Mouse (Mus musculus) embryo, embryonic 11 days (tissue): ENCODE results near the gene Neurl1a.

Experiments
- DNase-seq: peaks from one replicate; pipeline ENCODE4 v3.0.0-alpha.2; 2015

Gene Neurl1a

GRCm38 (mm10) chr19:47216766-47217165 is 38.1 kb downstream of the Neurl1a start:
- no peak for DNase-seq

DNA sequence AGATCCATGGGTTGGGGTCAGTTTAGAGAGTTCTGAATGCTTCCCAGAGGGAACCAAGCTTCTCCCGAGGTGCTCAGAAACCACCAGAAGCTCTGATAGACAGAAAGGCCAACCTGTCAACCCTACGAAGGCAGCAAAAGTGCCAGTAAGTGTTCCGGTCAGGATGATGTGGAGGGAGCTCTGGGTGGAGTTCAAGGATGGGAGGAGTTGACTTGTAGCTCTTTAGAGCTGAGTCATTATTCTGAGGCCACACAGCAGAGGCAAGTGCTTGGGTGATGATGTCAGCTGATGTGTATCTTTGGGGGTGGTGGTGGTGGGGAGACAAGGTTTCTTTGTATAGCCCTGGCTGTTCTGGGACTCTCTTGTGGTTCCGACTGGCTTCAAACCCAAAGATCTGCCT is 41.0 kb downstream of the Neurl1a start:
- DNase-seq, result no peak

DNA sequence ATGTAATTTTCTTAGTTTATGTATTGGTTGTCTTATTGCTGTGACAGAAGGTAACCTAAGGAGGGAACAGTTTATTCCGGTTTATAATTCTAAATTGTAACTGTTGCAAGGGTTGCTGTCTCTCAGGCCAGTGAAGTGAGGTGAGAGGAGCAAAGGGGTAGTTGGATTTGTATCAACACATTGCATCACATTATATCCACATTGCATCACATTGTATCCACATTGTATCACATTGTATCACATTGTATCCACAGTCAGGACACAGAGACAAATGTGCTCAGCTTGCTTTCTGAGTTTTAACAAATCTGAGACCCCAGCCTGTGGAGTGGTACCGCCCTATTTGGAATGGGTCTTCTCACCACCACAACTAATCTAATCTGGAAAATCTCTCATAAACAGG is 41.6 kb downstream of the Neurl1a start:
- no peak for DNase-seq

- DNase-seq, result no peak
Observed at GRCm38 (mm10) chr19:47221006-47221405, 42.4 kb downstream of the Neurl1a start.

DNA sequence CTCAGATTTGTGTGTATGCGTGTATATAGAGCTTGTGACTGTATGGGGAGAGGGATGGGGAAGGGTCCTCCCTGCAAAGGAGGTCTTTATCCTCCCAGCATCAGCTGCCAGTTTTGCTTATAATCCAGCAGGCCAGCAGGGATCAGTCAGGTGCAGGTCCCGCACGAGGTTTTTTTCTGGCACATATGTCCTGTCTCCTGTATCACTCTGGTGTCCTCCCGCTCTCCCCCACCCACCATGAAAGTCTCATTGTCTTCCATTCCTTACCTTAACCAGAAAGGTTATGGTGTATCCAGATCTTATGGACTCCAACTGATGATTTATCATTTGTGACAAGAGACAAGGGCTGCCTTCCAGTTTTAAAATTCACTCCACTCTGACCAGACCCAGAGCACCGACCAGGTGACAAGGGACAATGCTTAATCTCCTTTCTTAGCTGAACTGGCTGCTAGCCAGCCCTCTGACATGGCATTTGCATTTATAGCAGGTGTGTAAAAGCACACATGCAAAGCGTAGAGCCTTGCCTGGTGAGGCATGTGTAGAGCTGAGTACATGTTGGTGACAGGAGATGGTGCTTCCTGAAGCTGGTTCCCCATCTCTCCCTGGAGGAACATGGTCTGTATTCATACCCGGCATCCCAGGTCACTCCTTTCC is 43.0 kb downstream of the Neurl1a start:
- no peak for DNase-seq

- DNase-seq, result no peak
Observed at GRCm38 (mm10) chr19:47222154-47222840, 43.7 kb downstream of the Neurl1a start.

DNA sequence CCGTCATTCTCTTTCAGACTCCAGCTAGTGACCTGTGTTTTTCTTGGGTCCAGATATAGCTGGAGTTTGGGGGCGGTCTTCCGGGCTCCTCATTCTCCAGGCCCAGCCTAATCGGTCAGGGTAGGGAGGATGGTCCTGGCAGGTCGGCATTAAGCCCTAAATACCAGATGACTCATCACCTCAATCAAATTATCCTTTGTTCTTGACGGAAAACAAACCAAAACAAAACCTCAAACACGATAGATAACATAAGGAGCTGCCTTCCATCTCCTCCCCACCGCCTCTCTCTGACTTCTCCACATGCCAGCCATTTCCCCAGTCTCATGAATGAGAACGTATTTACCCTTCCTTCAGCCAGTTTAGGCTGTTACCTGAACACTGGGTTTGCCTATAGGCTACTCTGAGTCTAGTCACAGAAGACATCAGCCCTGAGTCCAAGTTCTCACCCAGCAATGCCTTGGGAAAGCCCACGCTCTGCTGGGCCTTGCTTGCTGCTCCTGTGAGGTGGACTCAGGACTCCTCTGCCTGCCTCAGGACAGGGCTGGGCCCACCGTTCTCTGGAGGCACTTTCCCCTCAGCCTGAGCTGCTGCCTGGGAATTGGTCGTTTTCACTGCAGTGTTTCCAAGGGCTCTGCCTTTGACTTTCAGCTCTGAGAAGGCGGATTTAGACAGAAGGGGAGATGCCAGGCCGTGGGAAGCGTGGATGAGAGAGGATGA is 44.4 kb downstream of the Neurl1a start:
- DNase-seq, result no peak

DNA sequence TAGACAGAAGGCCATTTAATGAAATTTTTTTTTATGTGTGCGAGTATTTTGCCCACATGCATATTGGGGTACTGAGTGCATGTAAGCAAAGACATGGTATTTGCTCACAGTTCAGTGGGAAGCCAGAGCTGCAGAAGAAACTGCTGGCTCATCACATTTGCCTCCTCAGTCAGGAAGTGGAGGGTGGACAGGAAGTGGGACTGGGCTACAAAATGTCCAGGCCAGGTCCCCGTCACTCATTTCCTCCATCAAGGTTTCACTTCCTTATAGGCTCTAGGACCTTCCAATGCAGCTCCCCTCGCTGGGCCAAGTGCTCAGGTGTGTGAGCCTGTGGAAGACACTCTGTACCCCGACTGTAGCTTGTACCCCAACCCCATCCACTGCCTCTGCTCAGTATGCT is 46.1 kb downstream of the Neurl1a start:
- DNase-seq, result no peak

DNA sequence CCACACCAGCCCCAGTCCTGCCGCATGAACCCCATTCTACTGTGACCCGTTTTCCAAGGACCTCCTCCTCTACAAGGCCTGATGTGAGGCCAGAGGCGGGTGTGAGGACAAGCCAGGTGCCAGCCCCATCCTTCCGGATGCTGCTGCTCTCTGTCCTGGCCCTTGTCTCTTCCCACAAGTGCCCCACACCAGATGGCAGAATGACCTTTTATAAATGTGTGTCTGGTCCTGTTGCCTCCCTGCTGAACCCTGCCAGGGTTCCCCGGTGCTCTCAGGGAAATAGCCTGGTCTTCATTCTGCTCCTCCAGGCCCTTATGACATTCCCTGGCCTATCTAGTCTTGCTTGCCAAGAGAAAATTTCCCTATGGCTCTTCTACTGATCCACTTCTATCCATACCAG is 47.2 kb downstream of the Neurl1a start:
- no peak for DNase-seq

DNA sequence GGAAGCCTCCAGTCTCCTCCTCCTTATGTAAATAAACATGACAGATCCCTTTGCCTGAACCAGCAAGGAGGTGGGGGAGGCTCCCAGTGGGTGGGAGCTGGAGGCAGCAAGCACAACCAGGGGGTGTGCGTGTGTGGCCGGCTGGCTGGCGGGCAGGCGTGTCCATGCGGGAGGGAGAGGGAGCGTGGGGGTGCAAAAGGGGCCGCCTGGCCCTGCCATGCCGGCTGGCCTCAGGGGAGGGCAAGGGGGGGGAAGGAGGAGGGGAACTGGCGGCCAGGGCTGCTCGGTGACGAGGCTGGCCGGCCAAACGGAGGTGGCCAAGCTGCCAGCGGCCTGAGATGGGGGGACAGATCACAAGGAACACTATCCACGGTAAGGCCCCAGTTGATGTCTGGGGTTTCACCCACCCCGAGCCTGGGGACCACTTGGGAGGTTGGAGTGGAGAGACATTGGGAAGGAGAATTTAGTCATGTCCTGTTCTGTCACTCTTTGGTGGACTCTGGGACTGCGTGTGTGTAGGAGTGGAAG is 50.2 kb downstream of the Neurl1a start:
- peak; percentile 69 for DNase-seq

DNA sequence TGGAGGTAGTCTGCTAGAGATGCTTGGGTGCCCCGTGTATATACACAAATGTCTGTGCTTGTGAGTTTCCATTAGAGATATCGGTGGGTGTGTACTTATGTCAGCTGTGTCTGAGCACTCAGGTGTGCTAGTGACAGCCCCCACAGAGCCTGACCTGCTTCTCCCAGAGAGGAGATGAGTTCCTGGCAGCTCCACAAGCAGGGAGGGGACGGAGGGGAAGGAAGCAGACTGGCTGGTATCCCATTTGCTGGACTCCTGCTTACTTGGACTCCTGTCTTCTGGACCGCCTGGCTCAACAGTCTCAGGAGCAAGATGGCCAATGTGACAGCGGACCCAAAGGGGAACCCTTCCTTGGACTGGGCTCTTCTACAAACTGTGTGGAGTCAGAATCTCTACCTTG is 50.8 kb downstream of the Neurl1a start:
- DNase-seq, result no peak

DNA sequence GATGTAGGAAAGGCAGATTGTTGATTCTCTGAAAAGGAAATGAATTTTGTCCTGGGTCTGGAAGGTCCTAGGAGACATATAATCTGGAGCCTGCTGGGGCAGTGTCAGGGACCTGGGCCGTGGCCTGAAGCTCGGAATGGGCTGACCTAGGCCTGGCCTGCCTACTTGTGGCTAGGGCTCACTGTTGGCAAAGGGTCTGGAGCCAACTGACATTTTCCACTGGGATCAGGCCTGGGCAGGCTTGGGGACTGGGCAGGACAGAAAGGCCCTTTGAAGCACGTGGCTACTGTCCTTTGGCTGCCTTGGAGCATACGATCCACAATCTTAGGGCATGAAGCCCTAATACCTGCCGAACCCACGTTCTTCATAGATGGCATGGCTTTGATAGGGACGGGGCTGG is 51.5 kb downstream of the Neurl1a start:
- DNase-seq, result no peak

DNA sequence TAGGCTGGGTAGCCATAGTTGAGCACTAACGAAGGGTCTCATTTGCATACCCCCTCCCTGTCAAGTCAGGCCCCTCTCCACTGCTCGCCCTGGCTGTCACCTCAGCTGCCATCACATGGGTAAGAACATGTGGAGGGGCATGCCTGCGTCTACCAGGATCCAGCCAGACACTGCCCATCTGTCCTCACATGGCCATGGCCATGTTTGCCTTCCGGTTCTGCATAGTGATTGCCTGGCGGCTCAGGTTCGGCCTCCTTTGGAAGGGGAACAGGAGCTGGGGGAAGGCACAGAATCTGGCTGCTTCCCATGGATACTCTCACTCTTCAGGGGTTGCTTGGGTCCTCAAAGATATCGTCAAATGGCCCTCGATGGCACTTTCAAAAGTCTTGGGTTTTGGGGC is 52.1 kb downstream of the Neurl1a start:
- no peak for DNase-seq

DNA sequence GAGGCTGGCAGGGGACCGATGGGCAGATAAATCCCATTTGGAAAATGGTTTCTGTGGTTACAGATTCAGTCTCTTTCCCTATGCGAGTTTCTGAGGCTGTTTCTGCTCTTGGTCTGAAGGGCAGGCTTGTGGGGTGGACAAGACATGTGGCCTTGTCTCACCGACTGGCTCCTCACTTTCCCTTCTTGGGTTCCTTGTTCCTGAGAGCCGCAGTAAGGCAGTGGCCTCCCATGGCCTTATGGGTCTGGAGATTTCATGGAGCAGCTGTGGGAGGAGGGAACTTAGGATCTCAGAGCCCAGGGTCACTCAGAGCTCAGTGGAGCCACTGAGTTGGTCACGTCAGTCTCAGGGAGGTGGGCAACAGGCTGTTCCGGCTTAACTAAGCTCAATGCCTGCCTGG is 52.8 kb downstream of the Neurl1a start:
- DNase-seq, result no peak

- no peak for DNase-seq
Observed at GRCm38 (mm10) chr19:47232077-47232865, 53.7 kb downstream of the Neurl1a start.

GRCm38 (mm10) chr19:47233087-47233486 is 54.5 kb downstream of the Neurl1a start:
- DNase-seq, result no peak

DNA sequence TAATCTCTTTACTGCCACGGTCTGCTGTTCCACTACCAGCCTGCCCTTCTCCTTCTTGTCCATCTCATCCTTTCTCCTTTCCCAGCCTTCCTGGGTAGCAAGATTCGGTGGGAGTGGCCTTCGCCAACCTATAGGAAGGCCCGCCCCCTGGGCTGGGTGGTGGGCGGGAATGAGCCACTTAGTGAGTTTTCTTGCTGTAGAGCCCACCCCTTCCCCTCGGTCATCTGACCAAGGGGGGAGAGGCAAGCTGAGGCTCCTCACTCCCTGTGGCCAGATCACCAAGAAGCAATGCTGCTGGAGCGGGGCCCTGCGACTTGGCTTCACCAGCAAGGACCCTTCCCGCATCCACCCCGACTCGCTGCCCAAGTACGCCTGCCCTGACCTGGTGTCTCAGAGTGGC is 61.5 kb downstream of the Neurl1a start:
- DNase-seq, result peak; percentile 83

- no peak for DNase-seq
Observed at GRCm38 (mm10) chr19:47240957-47241356, 62.3 kb downstream of the Neurl1a start.

DNA sequence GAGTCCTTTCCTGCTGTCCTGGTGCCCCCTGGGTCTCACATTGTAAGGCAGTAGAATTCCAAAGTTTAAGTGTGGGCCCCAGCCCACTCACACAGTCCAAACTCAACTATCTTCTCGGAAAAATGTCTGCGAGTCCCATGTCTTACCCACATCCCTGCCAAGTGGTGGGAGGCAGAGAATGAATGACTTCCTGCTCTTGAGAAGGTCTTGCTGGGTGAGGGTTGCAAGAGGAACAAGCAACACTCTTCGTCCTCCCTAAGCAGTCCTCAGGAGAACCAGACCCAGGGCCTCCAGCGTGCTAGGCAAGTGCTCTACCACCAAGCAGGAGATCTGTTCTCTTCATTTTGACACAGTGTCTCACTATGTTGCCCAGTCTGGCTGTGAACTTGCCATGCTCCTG is 63.6 kb downstream of the Neurl1a start:
- no peak for DNase-seq

- no peak for DNase-seq
Observed at GRCm38 (mm10) chr19:47245512-47245911, 66.9 kb downstream of the Neurl1a start.

DNA sequence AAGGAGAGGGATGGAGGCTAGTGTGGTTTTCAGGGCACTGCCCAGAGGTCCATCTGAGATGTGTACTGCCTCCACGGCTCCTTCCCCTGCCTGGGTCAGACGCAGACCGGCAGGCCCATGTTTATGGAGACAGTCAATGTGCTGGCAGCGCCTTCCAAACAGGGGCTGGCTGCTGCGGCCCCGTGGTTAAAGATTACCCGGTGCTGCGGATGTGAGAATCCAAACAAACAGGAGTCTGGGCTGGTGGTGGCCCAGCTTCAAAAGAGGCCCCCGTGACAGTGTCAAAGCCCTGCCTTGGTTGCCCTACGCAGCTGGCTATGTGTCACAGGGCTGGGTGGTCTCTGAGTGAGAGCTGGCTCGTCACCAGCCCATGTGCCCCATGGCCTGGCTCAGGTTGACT is 69.2 kb downstream of the Neurl1a start:
- DNase-seq, result no peak

DNA sequence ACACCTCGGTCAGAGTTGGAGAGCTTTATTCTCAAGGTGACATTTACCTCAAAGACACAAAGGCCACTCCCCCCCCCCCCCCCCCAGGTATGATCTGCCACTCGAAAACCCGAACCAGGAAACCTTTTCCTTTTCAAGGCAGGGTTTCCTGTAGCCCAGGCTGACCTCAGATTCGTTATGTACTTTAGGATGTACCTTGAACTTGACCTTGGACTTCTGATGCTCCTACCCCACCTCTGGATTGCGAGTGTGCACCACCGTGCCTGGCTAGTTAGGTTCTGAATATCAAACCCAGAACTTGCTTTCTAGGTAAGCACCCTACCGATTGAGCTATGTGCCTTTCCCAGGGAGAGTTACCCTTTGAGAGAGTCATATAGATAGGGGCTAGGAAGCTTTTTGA is 69.7 kb downstream of the Neurl1a start:
- DNase-seq, result no peak

DNA sequence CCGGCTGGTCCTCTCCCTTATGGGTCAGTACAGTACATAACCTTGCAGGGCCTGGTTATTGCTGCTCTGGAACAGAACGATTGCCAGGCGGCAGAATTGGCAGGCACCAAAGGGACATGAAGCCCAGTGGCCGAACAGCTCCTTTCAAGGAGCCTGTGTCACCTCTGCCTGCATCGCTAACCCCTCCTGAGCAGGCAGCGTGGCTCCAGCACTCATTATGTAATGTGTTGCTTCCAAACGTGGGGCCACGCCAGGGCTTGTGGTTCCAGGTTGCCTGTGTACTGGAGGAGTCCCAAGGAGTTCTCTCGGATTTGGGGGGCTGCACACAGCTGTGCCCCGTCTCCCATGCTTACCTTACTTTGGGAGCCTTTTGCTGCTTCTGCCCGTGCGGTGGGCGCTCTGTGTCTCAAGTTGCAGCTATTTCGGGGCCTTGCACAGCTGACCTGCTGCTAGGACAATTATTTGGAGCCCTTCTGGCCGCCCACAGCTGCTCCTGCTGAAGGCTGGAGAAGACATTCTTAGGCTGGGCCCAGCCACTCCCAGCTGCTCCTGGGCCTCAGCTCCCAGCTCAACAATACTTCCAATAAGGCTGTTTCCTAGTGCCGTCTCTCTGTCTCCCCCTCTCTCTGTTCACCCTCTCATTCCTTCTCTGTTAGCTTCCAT is 70.4 kb downstream of the Neurl1a start:
- no peak for DNase-seq
